Mouse (Mus musculus) heart, embryonic 13.5 days (tissue): ENCODE measurements at regions not wholly inside any gene's neighbourhood (a gene's known extent, or its start where the extent isn't known, plus 50 kb on each side); places are given as distances from the start of the nearest gene placed in this dataset.

ENCODE experiments used
- ATAC-seq: fragments of 200-750 bp; cut with Nextera tagmentation; 2 replicates; pipeline ENCODE4 v1.8.0; 2017; ENCODE audit warnings: moderate TSS enrichment; ENCODE audit not compliant: insufficient number of reproducible peaks, low FRiP score, low TSS enrichment; ENCODE audit errors: extremely low read depth
- H3K27ac ChIP-seq: fragments of 300-500 bp; sonication (generic); replicated peaks from 2 replicates; pipeline ENCODE4 v1.5.1; 2015; ENCODE audit warnings: moderate library complexity, mild to moderate bottlenecking, inconsistent platforms
- H3K27me3 ChIP-seq: fragments of 300-500 bp; sonication (generic); replicated peaks from 2 replicates; pipeline ENCODE4 v1.6.1; 2015; ENCODE audit warnings: mild to moderate bottlenecking, inconsistent platforms
- H3K36me3 ChIP-seq: fragments of 300-500 bp; sonication (generic); 2 replicates; pipeline ENCODE4 v1.6.1; 2015; ENCODE audit warnings: mild to moderate bottlenecking, inconsistent platforms
- H3K4me1 ChIP-seq: fragments of 300-500 bp; sonication (generic); 2 replicates; pipeline ENCODE4 v1.6.1; 2015; ENCODE audit warnings: inconsistent platforms
- H3K4me2 ChIP-seq: fragments of 300-500 bp; sonication (generic); 2 replicates; pipeline ENCODE4 v1.6.1; 2015; ENCODE audit warnings: inconsistent platforms, mild to moderate bottlenecking, moderate library complexity
- H3K4me3 ChIP-seq: fragments of 300-500 bp; sonication (generic); 2 replicates; pipeline ENCODE4 v1.5.1; 2015; ENCODE audit warnings: moderate library complexity, mild to moderate bottlenecking, inconsistent platforms
- H3K9ac ChIP-seq: fragments of 300-500 bp; sonication (generic); 2 replicates; pipeline ENCODE4 v1.6.1; 2015; ENCODE audit warnings: inconsistent platforms, mild to moderate bottlenecking, moderate library complexity
- H3K9me3 ChIP-seq: fragments of 300-500 bp; sonication (generic); 2 replicates; pipeline ENCODE4 v1.6.1; 2016; ENCODE audit warnings: inconsistent platforms
- WGBS: fragments of 180-500 bp; shearing (Covaris S2); methylation state at CpG from one replicate; pipeline ENCODE4 v1.1.7; 2015; ENCODE audit warnings: mixed read lengths; 5-methylcytosine and 5-hydroxymethylcytosine counted together

DNA sequence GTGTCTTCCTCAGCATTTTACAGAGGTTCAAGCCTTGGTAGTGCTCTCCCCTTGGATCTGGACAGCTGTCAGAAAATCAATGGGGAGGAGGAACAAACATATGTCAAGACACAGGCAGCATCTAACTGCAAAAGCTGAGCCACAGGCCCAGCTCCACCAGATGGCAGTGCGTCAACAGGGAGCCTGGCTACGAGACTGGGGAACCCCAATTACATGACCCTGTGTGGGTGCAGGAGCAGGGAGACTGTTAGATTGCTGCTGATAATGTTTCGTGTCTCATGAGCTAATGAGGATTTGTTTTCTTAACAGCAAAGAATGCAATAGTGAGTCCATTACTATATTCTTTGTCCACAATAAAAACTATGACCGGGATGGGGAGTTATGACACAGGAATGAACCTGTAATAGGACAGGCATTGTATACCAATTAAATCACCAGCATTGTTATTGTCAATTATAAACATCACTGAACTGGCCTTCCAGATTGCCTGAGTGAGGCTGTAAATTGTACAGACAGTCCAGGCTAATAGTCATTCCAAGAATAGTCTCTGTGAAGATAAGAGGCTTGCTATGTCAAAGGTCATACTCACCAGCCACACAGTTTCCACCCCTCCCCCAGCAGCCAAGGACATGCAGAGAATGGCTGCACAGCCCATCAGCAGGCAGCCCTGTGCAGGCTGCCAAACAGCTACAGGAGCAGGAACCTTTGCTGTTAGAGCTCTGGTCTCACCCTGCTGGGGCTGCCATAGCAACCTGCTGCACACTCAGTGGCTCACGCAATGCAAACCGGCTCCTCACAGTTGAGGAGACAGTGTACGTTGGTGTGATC is 58.8 kb upstream of the Barx2 start:
- Histone ChIP-seq H3K4me3 (no peak overlapping the region), H3K27me3 (no peaks in the 10 kb centered on the region), H3K9me3 (peaks cover 3% of the 10 kb centered on the region; the same call in 1 of the 2 replicates), H3K9ac (peak overlapping the region; percentile 37; the same call in 1 of the 2 replicates), H3K4me2 (peak overlapping the region; percentile 58), H3K36me3 (no peaks in the 10 kb centered on the region), H3K27ac (peak overlapping the region; percentile 75), H3K4me1 (peaks cover 19% of the 10 kb centered on the region)
- WGBS, result 8% methylated on average over 7 of the region's 7 CpGs
- peak; percentile 72 for ATAC-seq

DNA sequence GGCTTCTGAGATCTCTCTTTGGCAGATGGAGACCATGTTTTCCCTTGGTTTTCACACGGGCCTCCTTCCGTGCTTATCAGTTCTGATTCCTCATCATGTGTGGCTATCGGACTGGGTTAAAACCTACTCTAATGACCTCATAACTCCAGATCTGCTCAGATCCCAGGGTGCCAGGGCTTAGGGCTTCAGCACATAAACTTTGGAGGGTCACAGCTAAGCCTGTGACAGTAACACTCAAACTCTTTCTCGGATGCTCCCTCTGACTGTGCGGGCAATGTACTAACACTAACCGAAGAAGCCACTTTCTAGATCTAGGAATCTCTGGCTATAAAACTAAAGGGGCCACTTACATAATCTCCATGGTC is 59.3 kb upstream of the Barx2 start:
- Histone ChIP-seq H3K27ac (peak overlapping the region; percentile 75), H3K9me3 (peaks cover 3% of the 10 kb centered on the region; the same call in 1 of the 2 replicates), H3K9ac (peak overlapping the region; percentile 37; the same call in 1 of the 2 replicates), H3K4me2 (peak overlapping the region; percentile 58), H3K4me1 (peaks cover 19% of the 10 kb centered on the region), H3K36me3 (no peaks in the 10 kb centered on the region), H3K4me3 (no peak overlapping the region), H3K27me3 (no peaks in the 10 kb centered on the region)
- WGBS, result 32% methylated on average over 6 of the region's 6 CpGs
- ATAC-seq, result no peak

DNA sequence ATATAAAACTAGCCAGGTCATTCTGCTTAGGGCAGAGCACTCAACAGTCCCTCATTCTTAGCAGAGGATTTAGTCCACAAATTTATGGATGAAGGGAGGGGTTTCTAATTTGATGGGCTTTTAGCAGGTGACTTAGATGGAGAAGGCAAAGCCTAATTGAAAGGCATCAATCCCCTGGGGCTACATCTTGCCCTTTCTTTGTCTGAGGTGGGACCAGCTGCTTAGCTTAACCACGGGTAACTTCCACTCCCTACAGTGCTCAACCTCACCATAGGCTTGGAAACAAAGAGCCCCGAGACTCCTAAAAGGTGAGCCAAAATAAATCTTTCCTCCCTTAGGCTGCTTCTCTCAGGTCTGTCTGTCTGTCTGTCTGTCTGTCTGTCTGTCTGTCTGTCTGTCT is 62.9 kb upstream of the Barx2 start:
- no peak overlapping the region for H3K4me3 ChIP-seq
- peaks cover 9% of the 10 kb centered on the region; the same call in 1 of the 2 replicates for H3K9me3 ChIP-seq
- no peak overlapping the region for H3K27ac ChIP-seq
- no peaks in the 10 kb centered on the region for H3K36me3 ChIP-seq
- 68% methylated on average over 2 of the region's 2 CpGs for WGBS
- H3K9ac ChIP-seq, result no peak overlapping the region
- H3K27me3 ChIP-seq, result no peaks in the 10 kb centered on the region
- ATAC-seq, result no peak
- no peak overlapping the region for H3K4me2 ChIP-seq
- peaks cover 39% of the 10 kb centered on the region for H3K4me1 ChIP-seq

DNA sequence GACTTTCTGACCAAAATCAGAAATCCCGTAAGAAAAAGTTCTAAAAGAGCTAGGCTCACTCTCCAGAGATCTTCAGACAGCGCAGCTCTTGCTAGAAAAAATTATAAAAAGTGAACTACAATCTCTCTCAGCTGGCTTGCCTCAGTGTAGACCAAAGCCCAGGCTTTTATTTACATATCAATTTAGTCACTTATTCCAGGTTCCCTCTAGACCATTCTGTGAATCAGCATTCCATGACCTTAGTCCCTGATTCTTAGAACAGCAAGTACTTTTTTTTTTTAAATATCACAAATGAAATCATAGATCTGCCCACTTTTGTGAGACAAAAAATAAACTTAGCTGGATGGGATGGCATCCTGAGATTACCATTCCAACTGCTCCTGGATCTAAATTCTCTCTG is 64.8 kb upstream of the Barx2 start:
- Histone ChIP-seq H3K4me3 (no peak overlapping the region), H3K4me1 (peaks cover 24% of the 10 kb centered on the region), H3K27ac (no peak overlapping the region), H3K4me2 (no peak overlapping the region), H3K27me3 (no peaks in the 10 kb centered on the region), H3K9ac (no peak overlapping the region), H3K36me3 (no peaks in the 10 kb centered on the region), H3K9me3 (peaks cover 9% of the 10 kb centered on the region; the same call in 1 of the 2 replicates)
- ATAC-seq, result no peak
- 87% methylated on average over 2 of the region's 2 CpGs for whole genome bisulfite sequencing

DNA sequence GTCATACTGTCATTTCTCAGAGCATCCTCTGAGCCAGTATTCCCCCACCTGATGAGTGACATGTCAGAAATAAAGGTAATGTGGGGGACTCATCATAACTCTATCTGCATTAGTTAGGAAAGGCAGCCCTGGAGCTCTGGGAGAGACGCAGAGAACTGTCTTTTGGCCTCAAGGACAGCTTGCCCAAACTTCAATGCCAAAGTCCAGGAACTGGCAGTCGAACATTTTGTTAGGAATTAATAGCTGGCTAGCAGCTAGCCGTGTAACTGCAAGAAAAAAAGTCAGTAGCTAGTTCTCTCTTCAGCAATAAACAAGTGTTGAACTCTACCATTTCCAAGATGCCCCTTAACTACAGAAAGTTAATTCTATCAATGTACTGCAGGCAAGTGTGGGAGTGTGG is 65.9 kb upstream of the Barx2 start:
- no peak for ATAC-seq
- no peaks in the 10 kb centered on the region for H3K27me3 ChIP-seq
- H3K36me3 ChIP-seq, result no peaks in the 10 kb centered on the region
- no peak overlapping the region for H3K4me2 ChIP-seq
- 69% methylated on average over 3 of the region's 3 CpGs for WGBS
- H3K27ac ChIP-seq, result peak overlapping the region; percentile 42; the same call in 1 of the 2 replicates
- peaks cover 34% of the 10 kb centered on the region for H3K4me1 ChIP-seq
- peaks cover 9% of the 10 kb centered on the region; the same call in 1 of the 2 replicates for H3K9me3 ChIP-seq
- no peak overlapping the region for H3K9ac ChIP-seq
- no peak overlapping the region for H3K4me3 ChIP-seq

DNA sequence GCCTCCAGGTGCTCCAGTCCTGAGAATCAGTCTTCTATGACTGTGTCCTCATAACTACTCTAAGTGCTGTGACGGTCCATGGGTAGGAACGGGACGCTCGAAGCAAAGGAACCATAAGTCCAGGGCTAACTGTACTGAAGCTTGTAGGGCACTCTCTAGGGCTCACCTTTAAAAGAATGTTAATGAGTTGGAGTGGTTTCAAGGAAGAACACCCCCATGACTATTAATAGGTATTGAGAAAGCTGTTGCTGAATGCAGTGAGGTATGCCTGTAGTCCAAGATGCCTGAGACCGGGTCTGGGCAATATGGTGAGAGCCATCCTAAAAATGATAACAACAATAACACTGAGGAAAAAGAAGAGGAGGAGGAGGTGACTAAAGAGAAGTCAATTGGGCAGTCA is 67.2 kb upstream of the Barx2 start:
- Histone ChIP-seq H3K9me3 (peaks cover 9% of the 10 kb centered on the region; the same call in 1 of the 2 replicates), H3K36me3 (no peaks in the 10 kb centered on the region), H3K4me3 (peak overlapping the region; percentile 17; the same call in 1 of the 2 replicates), H3K4me1 (peaks cover 44% of the 10 kb centered on the region), H3K4me2 (peak overlapping the region; percentile 54), H3K9ac (no peak overlapping the region), H3K27ac (peak overlapping the region; percentile 76), H3K27me3 (no peaks in the 10 kb centered on the region)
- 50% methylated on average over 5 of the region's 5 CpGs for WGBS
- ATAC-seq, result no peak

DNA sequence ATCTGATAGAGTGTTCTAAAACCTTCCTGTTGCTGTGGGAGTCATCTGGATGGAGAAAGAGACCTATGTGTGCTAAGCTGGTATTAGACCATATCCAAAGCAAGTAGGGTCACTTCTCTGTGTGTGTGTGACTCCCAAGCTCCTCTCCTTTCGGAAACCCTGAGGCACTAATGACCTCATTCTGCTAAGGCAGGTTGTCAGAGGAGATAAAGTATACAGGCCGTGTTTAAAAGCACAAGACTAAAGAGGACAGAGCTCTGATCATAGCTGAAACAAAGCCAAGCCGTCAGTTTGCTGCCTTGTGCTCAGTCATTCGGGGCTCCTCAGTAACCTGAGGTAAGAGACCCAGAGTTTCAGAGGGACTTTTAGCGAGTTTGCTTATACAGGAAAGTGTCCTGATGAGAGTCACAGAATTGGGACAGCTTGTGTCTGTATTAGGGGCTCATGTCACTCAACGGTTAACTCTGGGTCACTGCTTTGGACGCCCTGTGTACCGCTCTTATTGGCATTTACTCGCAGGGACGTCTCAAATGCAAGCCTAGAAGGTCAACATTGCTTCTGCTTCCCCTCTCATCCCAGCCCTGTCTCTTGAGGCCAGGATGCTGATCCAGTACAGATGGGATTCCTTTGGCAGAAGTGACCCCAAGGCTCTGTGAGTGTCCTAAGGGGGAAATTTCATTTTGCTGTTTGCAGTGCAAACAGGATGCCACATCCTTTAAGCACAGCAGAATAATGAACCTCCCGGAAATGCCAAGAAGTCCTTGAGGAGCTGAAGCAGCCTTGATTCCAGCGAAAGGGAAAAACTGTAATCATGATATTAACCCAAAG is 70.7 kb upstream of the Barx2 start:
- H3K36me3 ChIP-seq, result no peaks in the 10 kb centered on the region
- no peaks in the 10 kb centered on the region for H3K27me3 ChIP-seq
- peak overlapping the region; percentile 73 for H3K27ac ChIP-seq
- H3K4me2 ChIP-seq, result 0 out of 2 replicates have a peak overlapping the region, but pooled peaks have one; percentile 18
- WGBS, result 34% methylated on average over 12 of the region's 12 CpGs
- no peaks in the 10 kb centered on the region for H3K9me3 ChIP-seq
- ATAC-seq, result no peak
- H3K9ac ChIP-seq, result peak overlapping the region; percentile 34; the same call in 1 of the 2 replicates
- no peak overlapping the region for H3K4me3 ChIP-seq
- peaks cover 46% of the 10 kb centered on the region for H3K4me1 ChIP-seq

DNA sequence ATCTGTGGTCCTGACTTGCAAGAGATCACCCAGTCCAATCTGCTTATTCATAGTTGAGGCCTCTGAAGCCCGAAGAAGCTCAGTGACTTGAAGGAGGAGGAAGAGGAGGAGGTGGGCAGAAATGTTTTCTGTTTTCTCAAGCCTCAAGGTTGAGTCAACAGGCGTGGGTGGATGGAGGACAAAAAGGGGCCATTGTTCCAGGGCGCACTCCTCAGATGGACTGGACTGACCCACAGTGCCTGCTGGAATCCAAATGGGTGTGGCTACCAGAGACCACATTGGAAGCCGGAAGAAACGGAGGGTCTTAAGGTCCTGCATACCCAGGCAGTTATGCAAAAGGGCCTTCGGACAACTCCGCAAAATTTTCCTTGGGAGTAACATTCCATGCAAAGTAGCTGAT is 75.6 kb upstream of the Barx2 start:
- H3K36me3 ChIP-seq, result no peaks in the 10 kb centered on the region
- 60% methylated on average over 7 of the region's 7 CpGs for WGBS
- no peak overlapping the region for H3K4me3 ChIP-seq
- ATAC-seq, result no peak
- H3K4me2 ChIP-seq, result no peak overlapping the region
- no peak overlapping the region for H3K27ac ChIP-seq
- H3K9ac ChIP-seq, result no peak overlapping the region
- peaks cover 31% of the 10 kb centered on the region for H3K4me1 ChIP-seq
- no peaks in the 10 kb centered on the region for H3K9me3 ChIP-seq
- H3K27me3 ChIP-seq, result no peaks in the 10 kb centered on the region

DNA sequence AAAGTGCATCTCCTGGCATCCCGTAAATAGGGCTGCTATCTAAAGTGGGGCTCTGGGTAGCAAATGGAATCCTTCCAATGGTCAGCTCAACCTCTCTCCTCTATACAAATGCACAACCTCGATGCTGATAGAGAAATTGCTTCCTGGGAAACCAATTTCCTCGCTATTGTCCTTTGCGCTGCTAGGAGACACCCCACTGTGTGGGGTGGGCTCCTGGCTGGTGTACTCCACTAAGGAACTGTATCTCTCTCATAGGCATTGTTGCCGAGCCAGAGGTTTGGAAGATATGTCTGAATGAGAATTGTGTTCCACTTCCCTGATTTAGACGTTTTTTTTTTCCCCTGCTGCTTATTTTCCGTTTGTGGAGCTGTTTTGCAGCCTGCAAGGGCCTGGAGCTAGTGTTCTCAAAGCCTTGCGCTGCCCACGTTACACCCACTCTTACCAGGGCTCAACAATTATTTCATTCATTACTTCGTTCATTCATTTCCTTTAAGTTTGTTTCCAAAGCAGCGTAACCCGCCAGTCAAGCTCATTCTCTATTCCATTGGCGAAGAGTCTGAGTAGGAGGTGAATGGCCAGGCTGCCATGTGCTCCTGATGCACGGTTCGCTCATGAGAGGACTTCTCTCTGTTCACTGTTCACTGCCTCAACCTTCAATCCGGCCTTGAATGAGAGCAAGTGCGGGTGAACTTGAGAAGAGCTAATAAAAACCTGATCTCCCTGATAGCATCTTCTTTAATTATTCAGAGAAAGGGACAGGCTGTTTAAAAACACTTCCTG is 76.5 kb upstream of the Barx2 start:
- 68% methylated on average over 17 of the region's 17 CpGs for WGBS
- H3K4me3 ChIP-seq, result no peak overlapping the region
- H3K9ac ChIP-seq, result no peak overlapping the region
- ATAC-seq, result no peak
- H3K4me2 ChIP-seq, result no peak overlapping the region
- H3K9me3 ChIP-seq, result no peaks in the 10 kb centered on the region
- no peaks in the 10 kb centered on the region for H3K36me3 ChIP-seq
- H3K4me1 ChIP-seq, result peaks cover 27% of the 10 kb centered on the region
- H3K27me3 ChIP-seq, result no peaks in the 10 kb centered on the region
- H3K27ac ChIP-seq, result no peak overlapping the region

DNA sequence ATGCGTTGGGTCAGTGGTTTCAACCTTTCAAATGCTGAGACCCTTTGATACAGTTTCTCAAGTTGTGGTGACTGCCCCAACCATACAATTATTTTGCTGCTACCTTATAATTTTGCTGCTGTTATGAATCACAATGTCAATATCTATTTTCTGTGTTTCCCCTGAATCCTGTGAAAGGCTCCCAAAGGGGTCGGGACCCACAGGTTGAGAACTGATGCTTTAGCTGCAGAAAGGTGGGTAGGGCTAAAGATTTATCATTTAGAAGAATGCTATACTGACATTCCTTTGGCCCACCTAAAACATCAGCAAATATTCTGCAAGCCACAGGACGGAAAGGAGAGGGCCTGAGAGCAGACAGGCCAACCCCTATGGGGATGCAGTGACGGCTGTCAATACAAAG is 77.2 kb upstream of the Barx2 start:
- Histone ChIP-seq H3K27ac (no peak overlapping the region), H3K4me3 (no peak overlapping the region), H3K9ac (no peak overlapping the region), H3K4me2 (no peak overlapping the region), H3K36me3 (no peaks in the 10 kb centered on the region), H3K9me3 (no peaks in the 10 kb centered on the region), H3K27me3 (no peaks in the 10 kb centered on the region), H3K4me1 (peaks cover 29% of the 10 kb centered on the region)
- no peak for ATAC-seq
- 92% methylated on average over 4 of the region's 4 CpGs for WGBS
